Mouse (Mus musculus) myocyte (in vitro differentiated cells): ENCODE measurements around the gene Zbtb3.

ENCODE experiments used
- CEBPB ChIP-seq: IDR thresholded peaks from 2 replicates; pipeline ENCODE4 v1.6.1; 2011; ENCODE audit warnings: mild to moderate bottlenecking, moderate library complexity; ENCODE audit not compliant: poor library complexity, insufficient read depth, severe bottlenecking
- MYOG ChIP-seq, 3 experiments: IDR thresholded peaks; one replicate each; pipeline ENCODE4 v1.6.1; 2011; ENCODE audit warnings: control low read depth in 2 of 3, low read depth in 2 of 3, mild to moderate bottlenecking in 2 of 3; ENCODE audit not compliant: insufficient read length in 2 of 3, control insufficient read depth in 1 of 3, insufficient read depth in 1 of 3
- POLR2A ChIP-seq: IDR thresholded peaks from one replicate; pipeline ENCODE4 v1.6.1; 2011; ENCODE audit warnings: low read depth, mild to moderate bottlenecking, control low read depth, moderate library complexity; ENCODE audit not compliant: insufficient read length

- TF ChIP-seq POLR2A, result no peak
- no peak for TF ChIP-seq CEBPB
- TF ChIP-seq MYOG (IDR thresholded peaks at IDR 0.05; ENCODE audit: control insufficient read depth in 1 of 3, insufficient read depth in 1 of 3, insufficient read length in 2 of 3, low read depth in 2 of 3), result no peak
Observed at GRCm38 (mm10) chr19:8817001-8817400, 14.6 kb downstream of the Zbtb3 start.
